Mouse (Mus musculus) C2C12 (cell line): ENCODE measurements around the gene Nedd9.

Source experiments
- CEBPB ChIP-seq: IDR thresholded peaks from one replicate; pipeline ENCODE4 v1.6.1; 2011; ENCODE audit warnings: low read depth, mild to moderate bottlenecking, control low read depth, moderate library complexity
- CTCF ChIP-seq: IDR thresholded peaks from one replicate; pipeline ENCODE4 v1.5.1; 2011; ENCODE audit not compliant: control insufficient read depth, insufficient read depth, insufficient read length
- MAX ChIP-seq: IDR thresholded peaks from one replicate; pipeline ENCODE4 v1.6.1; 2011; ENCODE audit warnings: mild to moderate bottlenecking, control low read depth
- MYOD1 ChIP-seq: IDR thresholded peaks from one replicate; pipeline ENCODE4 v1.6.1; 2011; ENCODE audit warnings: low read depth; ENCODE audit not compliant: control insufficient read depth, insufficient read length
- MYOG ChIP-seq: IDR thresholded peaks from one replicate; pipeline ENCODE4 v1.6.1; 2011; ENCODE audit not compliant: control insufficient read depth, insufficient read length; ENCODE audit errors: extremely low read depth
- USF1 ChIP-seq: IDR thresholded peaks from one replicate; pipeline ENCODE4 v1.6.1; 2011; ENCODE audit warnings: low read depth, mild to moderate bottlenecking, control low read depth, moderate library complexity

DNA sequence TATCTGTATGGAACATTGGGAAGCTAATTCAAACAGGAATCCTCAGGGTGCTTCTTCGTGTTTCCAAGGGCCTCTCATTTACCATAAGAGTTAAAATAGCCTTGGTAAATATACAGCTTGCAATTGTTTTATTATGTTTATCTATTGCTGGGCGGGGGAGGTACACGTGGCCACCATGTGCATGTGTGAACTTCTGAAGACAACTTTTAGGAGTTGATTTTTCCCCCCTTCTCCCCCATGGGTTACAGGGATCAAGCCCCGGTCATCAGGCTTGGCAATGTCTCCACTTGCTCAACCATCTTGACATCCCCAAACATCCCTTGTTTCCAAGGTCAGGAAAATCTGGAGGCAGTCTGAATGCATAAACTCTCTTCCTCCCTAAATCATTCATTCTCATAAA is 25.1 kb upstream of the Nedd9 start:
- TF ChIP-seq CTCF (no peak), MYOD1 (no peak), USF1 (no peak), MYOG (no peak), CEBPB (no peak), MAX (no peak)
